8 mouse cellular contexts compared by ENCODE assay signal in the genomic region with DNA sequence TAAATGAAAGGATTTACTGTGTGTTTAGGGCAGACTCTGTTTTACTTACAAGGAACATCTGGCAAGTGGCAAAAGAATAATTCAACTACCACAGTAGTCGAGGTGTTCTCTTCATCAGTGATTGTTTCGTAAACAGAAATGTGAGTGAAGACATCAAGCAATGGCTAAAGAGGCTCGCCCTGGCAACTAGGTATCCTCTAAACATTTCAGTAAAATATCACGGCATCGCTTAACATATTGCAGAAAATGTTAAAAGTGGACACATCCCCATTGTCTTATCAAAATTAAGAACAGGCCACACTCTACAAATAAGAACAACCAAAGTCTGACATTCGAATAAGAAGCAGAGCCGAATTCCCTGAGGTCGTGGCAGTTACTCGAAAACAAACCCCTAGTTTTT. TPM values are rescaled to one million over a fixed set of nuclear protein-coding genes. Genes with fewer than 3 reads are reported as not detected.
DNase-seq lines count a peak whose midpoint lies in the region; ATAC-seq and TF ChIP-seq lines count a peak whose summit lies in the region.

No protein-coding gene starts in this region.

- H3K4me3 ChIP-seq in heart, embryonic 15.5 days: peak overlapping the region; percentile 81
- peak overlapping the region; percentile 78 for H3K4me3 ChIP-seq in G1E (ENCODE audit: low read depth, low read length)
- peak overlapping the region; percentile 90 for H3K4me3 ChIP-seq in hindbrain, embryonic 10.5 days
- H3K4me3 ChIP-seq in midbrain, embryonic 11.5 days (ENCODE audit: low read depth, low read length): peak overlapping the region; percentile 63

- TF ChIP-seq CTCF in G1E (IDR thresholded peaks at IDR 0.05; ENCODE audit: low read depth, low read length): no peak

- H3K9ac ChIP-seq in heart, embryonic 15.5 days: peak overlapping the region; percentile 84
- H3K9ac ChIP-seq in midbrain, embryonic 11.5 days (ENCODE audit: low read length): peak overlapping the region; percentile 72

- 21% methylated on average over 9 of the region's 9 CpGs for WGBS in heart, embryonic 15.5 days
- WGBS in hindbrain, embryonic 10.5 days: 25% methylated on average over 9 of the region's 9 CpGs
- WGBS in midbrain, embryonic 11.5 days: 28% methylated on average over 9 of the region's 9 CpGs

- no peak for ATAC-seq in heart, embryonic 15.5 days (replicated peaks; ENCODE audit: insufficient number of reproducible peaks, insufficient read depth, low FRiP score, low read depth)
- ATAC-seq in G1E (ENCODE audit: extremely low read depth, insufficient number of reproducible peaks, low FRiP score, poor library complexity, severe bottlenecking): no peak
- no peak for ATAC-seq in midbrain, embryonic 11.5 days (ENCODE audit: low FRiP score)

- peaks cover 7% of the 10 kb centered on the region for H3K36me3 ChIP-seq in heart, embryonic 15.5 days
- peaks cover 23% of the 10 kb centered on the region for H3K36me3 ChIP-seq in G1E (replicated peaks)
- H3K36me3 ChIP-seq in hindbrain, embryonic 10.5 days: peaks cover 16% of the 10 kb centered on the region
- H3K36me3 ChIP-seq in midbrain, embryonic 11.5 days (ENCODE audit: control insufficient read depth, insufficient read depth, low read length): no peaks in the 10 kb centered on the region

- H3K27me3 ChIP-seq in heart, embryonic 15.5 days: no peaks in the 10 kb centered on the region
- H3K27me3 ChIP-seq in G1E (ENCODE audit: insufficient read depth, low read length): peaks cover 13% of the 10 kb centered on the region
- H3K27me3 ChIP-seq in hindbrain, embryonic 10.5 days (ENCODE audit: insufficient read depth, poor library complexity, severe bottlenecking): peaks cover 28% of the 10 kb centered on the region
- peaks cover 6% of the 10 kb centered on the region for H3K27me3 ChIP-seq in midbrain, embryonic 11.5 days (ENCODE audit: control insufficient read depth, insufficient read depth, low read length)

- peak overlapping the region; percentile 77 for H3K4me2 ChIP-seq in heart, embryonic 15.5 days
- peak overlapping the region; percentile 49 for H3K4me2 ChIP-seq in midbrain, embryonic 11.5 days

- no peaks in the 10 kb centered on the region for H3K9me3 ChIP-seq in heart, embryonic 15.5 days (replicated peaks)
- no peaks in the 10 kb centered on the region for H3K9me3 ChIP-seq in G1E (replicated peaks)
- H3K9me3 ChIP-seq in hindbrain, embryonic 10.5 days: no peaks in the 10 kb centered on the region
- no peaks in the 10 kb centered on the region for H3K9me3 ChIP-seq in midbrain, embryonic 11.5 days (ENCODE audit: control insufficient read depth, low read length)

- no peak for DNase-seq in heart, postnatal 4 days
- no peak for DNase-seq in G1E (ENCODE audit: low spot score)
- no peak for DNase-seq in hindbrain, embryonic 10.5 days (ENCODE audit: low spot score)
- DNase-seq in midbrain, embryonic 11.5 days (ENCODE audit: low spot score, missing footprints): peak; percentile 87
- no peak for DNase-seq in cerebellum, adult 11-12 months
- no peak for DNase-seq in ovary, postnatal 36 days (ENCODE audit: low spot score)
- DNase-seq in spleen, postnatal 36 days (ENCODE audit: low spot score in 2 of 2): no peak

- no peak overlapping the region for H3K27ac ChIP-seq in heart, embryonic 15.5 days
- peak overlapping the region; percentile 94 for H3K27ac ChIP-seq in hindbrain, embryonic 10.5 days
- H3K27ac ChIP-seq in midbrain, embryonic 11.5 days (ENCODE audit: low read depth, low read length): no peak overlapping the region

- peaks cover 21% of the 10 kb centered on the region for H3K4me1 ChIP-seq in heart, embryonic 15.5 days (replicated peaks)
- H3K4me1 ChIP-seq in G1E (ENCODE audit: insufficient read depth, low read depth, low read length): peaks cover 31% of the 10 kb centered on the region
- peaks cover 36% of the 10 kb centered on the region for H3K4me1 ChIP-seq in hindbrain, embryonic 10.5 days (replicated peaks)
- peaks cover 14% of the 10 kb centered on the region for H3K4me1 ChIP-seq in midbrain, embryonic 11.5 days (ENCODE audit: control insufficient read depth, insufficient read depth, low read length)

RNA-seq across cellular contexts. Expression of a gene that starts 0.7 kb away (rescaled TPM):
- 27.5 and 32.5 TPM in 2 replicates for polyA plus RNA-seq in heart, embryonic 15.5 days (2015; fragmentation: Nextera tagmentation; extraction: Ambion mirVana)
- 10 to 100 TPM; 27.9 to 34.3 TPM for total RNA-seq in heart, postnatal 4 days (2021)
- total RNA-seq in G1E (2014; fragmentation: Nextera tagmentation) (4.1 and 18.0 TPM in 2 replicates), G1E (2017) (17.9 and 22.4 TPM in 2 replicates)
- 1.3 and 2.1 TPM in 2 replicates for polyA plus RNA-seq in G1E (2012)
- polyA plus RNA-seq in hindbrain, embryonic 10.5 days (2016; fragmentation: Nextera tagmentation; extraction: Ambion mirVana): 43.1 and 51.5 TPM in 2 replicates
- polyA plus RNA-seq in midbrain, embryonic 11.5 days (2014; fragmentation: Nextera tagmentation; extraction: Ambion mirVana): 43.6 and 50.7 TPM in 2 replicates

RNA-seq across cellular contexts. Expression of a gene that starts 4.2 kb away (rescaled TPM):
- 0.50 and 1.4 TPM in 2 replicates for polyA plus RNA-seq in heart, embryonic 15.5 days (2015; fragmentation: Nextera tagmentation; extraction: Ambion mirVana)
- total RNA-seq in heart, postnatal 4 days (2021): under 1 TPM; 0.17 to 0.23 TPM
- total RNA-seq in G1E (2014; fragmentation: Nextera tagmentation): not detected in 2 replicates
- 1.9 and 2.5 TPM in 2 replicates for total RNA-seq in G1E (2017)
- polyA plus RNA-seq in G1E (2012): not detected in 2 replicates
- 0.31 and 0.80 TPM in 2 replicates for polyA plus RNA-seq in hindbrain, embryonic 10.5 days (2016; fragmentation: Nextera tagmentation; extraction: Ambion mirVana)
- polyA plus RNA-seq in midbrain, embryonic 11.5 days (2014; fragmentation: Nextera tagmentation; extraction: Ambion mirVana): 0.23 and 0.30 TPM in 2 replicates

RNA-seq across cellular contexts. Expression of a gene that starts 43.5 kb away (rescaled TPM):
- polyA plus RNA-seq in heart, embryonic 15.5 days (2015; fragmentation: Nextera tagmentation; extraction: Ambion mirVana): 126 and 128 TPM in 2 replicates
- total RNA-seq in heart, postnatal 4 days (2021): 10 to 100 TPM; 47.3 to 84.9 TPM
- total RNA-seq in G1E (2014; fragmentation: Nextera tagmentation) (39.8 and 60.5 TPM in 2 replicates), G1E (2017) (58.6 and 59.5 TPM in 2 replicates)
- 45.4 and 66.4 TPM in 2 replicates for polyA plus RNA-seq in G1E (2012)
- polyA plus RNA-seq in hindbrain, embryonic 10.5 days (2016; fragmentation: Nextera tagmentation; extraction: Ambion mirVana): 90.0 and 116 TPM in 2 replicates
- 128 and 131 TPM in 2 replicates for polyA plus RNA-seq in midbrain, embryonic 11.5 days (2014; fragmentation: Nextera tagmentation; extraction: Ambion mirVana)
